Mouse (Mus musculus) brain, adult 10 weeks (tissue): ENCODE measurements around the gene Gm5447. TPM values are rescaled to one million over a fixed set of nuclear protein-coding genes. Genes with fewer than 3 reads are reported as not detected.

Experiments used
- polyA plus RNA-seq: library from polyadenylated mRNA; stranded (reverse); fragments of 350-450 nt; fragmentation: Illumina TruSeq; extraction: RNeasy Lipid Tissue Mini Kit (QIAGEN cat#74804); gene quantifications from one replicate; pipeline ENCODE4 v1.2.3, GENCODE M21; 2015; ENCODE audit warnings: low read depth, low replicate concordance

Gene Gm5447
- polyA plus RNA-seq, result not detected

DNA sequence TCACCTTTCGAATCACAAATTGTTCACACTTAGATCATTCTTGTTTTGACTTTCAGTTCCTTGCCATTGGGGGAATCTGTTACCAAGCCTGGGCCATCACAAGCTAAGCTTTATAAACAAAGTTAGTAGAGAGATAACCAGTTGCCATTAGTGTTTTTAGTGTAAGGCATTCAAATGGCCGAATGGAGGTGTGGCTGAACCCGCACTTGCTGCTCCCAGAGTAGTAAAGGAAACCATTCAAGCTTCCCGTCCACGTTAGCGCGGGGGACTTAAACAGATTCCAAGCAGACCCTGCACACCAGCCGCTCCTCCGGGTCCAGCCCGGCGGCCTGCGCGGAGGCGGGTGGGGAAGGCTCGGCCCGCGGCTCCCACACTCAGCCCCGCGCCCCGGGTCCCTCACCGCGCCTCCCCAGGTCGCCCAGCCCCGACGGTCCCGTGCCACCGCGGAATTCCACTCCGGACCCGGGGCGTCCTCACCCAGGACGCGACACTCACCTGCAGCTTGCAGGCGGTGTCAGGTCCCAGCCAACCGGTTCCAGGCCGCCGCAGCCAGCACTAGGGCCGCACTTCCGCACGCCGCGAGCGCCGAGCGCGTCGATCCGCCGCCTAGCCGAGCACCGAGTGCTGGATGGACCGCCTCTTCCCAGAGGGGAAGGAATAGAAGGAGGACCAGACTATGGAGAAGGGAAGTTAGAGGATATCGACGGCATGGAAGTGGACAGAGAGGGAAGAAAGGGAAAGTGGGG lies at the start of gene Gm5447, which contains the start of gene Exoc2:
Gene Gm5447 (plus strand): TSS at position 704 of the 746 bp plus-strand sequence.
Gene Exoc2 (minus strand): TSS at position 593 of the 746 bp plus-strand sequence.

GRCm38 (mm10) chr13:30947540-30947939 lies 26.5 kb upstream of the Gm5447 start, which contains the start of gene Hus1b:
TSS of gene Hus1b (minus strand) at chr13:30947759.

Other genes starting within 250 kb of the Gm5447 start
- 0.36 TPM for gene Irf4, start 225.0 kb upstream of the Gm5447 start, polyA plus RNA-seq
- gene Hus1b, start 26.4 kb upstream of the Gm5447 start, polyA plus RNA-seq, result not detected
- gene Exoc2, start 111 bp upstream of the Gm5447 start, polyA plus RNA-seq, result 30.3 TPM